Mouse (Mus musculus) adrenal gland, postnatal 25 days (tissue): ENCODE data around the gene Rhox4c. TPM values are rescaled to one million over a fixed set of nuclear protein-coding genes. Genes with fewer than 3 reads are reported as not detected.
"Not testable (repeated sequence)": the region's sequence is repeated elsewhere in the genome, so short reads cannot be mapped to it uniquely, and the experiment has no call there.

ENCODE experiments used
- DNase-seq: peaks from one replicate; pipeline ENCODE4 v3.0.0; 2021; ENCODE audit warnings: mixed read lengths
- long read RNA-seq: library from polyadenylated mRNA; stranded (forward); transcript quantifications from one replicate; pipeline ENCODE4 v2.0.0, GENCODE M21; 2021
- total RNA-seq: library from RNA; stranded (reverse); gene quantifications from 2 replicates; pipeline ENCODE4 v1.2.3, GENCODE M21; 2021

Rhox4c gene
- total RNA-seq = not detected in 2 replicates
- long read RNA-seq = 0 reads

- not testable (repeated sequence) for DNase-seq
These were observed at the start of gene Rhox4c for GRCm38 (mm10) chrX:37480037-37480436. Gene Rhox4c, plus strand, starts transcription at chrX:37480337.

DNA sequence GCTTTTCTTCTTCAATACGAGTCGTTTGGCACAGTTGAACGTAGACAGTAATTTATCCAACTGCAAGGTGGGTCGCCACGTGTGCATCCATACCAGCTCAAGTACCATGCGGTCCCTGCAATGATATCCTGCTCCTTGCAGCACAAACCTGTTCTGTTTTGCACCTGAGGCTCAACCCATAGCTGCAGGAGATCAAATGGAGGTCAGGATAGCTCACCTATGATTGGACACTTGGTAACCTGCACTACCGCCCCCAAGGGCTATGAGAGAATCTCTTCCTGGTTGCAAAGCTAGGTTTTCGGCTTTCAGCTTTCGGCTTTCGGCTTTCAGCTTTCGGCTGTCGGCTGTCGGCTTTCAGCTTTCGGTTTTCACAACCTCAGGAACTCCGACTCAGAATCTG, 47.9 kb upstream of the Rhox4c start, which contains the start of gene Rhox4b:
Gene Rhox4b, plus strand, starts transcription at position 301 of the 400 bp plus-strand sequence.
- not testable (repeated sequence) for DNase-seq

- DNase-seq = not testable (repeated sequence)
These were observed 26.8 kb upstream of the Rhox4c start, which contains the start of gene Rhox2c for GRCm38 (mm10) chrX:37453380-37453779. Gene Rhox2c, plus strand, starts transcription at chrX:37453680.

GRCm38 (mm10) chrX:37458285-37458684, 21.9 kb upstream of the Rhox4c start, which contains the start of gene Rhox3c:
Gene Rhox3c, plus strand, starts transcription at chrX:37458585.
- DNase-seq = not testable (repeated sequence)

DNA sequence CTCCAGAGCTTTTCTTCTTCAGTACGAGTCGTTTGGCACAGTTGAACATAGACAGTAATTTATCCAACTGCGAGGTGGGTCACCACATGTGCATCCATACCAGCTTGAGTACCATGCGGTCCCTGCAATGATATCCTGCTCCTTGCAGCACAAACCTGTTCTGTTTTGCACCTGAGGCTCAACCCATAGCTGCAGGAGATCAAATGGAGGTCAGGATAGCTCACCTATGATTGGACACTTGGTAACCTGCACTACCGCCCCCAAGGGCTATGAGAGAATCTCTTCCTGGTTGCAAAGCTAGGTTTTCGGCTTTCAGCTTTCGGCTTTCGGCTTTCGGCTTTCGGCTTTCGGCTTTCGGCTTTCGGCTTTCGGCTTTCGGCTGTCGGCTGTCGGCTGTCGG, 33.9 kb downstream of the Rhox4c start, which contains the start of gene Rhox4d:
Gene Rhox4d, plus strand, starts transcription at position 301 of the 400 bp plus-strand sequence.
- not testable (repeated sequence) for DNase-seq

DNA sequence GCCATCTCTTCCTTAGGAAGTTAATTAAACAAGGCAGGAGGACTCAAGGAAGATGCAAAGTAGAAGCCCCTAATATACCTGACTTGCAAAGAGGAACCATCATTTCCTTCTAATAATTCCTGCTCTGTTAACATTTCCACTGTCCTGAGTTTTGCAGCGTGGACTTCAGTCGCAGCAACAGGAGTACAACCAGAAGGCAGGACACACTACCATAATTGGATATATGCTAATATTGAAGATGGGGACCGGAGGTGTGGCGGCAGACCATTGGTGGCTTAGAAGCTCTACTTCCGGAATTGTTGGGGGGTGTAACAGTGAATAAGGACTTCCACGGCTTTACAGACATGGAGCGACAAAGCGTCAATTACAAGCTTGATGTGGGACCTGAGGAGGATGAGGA, 50.0 kb downstream of the Rhox4c start, which contains the start of gene Rhox2e:
Gene Rhox2e, plus strand, starts transcription at position 301 of the 400 bp plus-strand sequence.
- DNase-seq = not testable (repeated sequence)

Other genes starting within 250 kb of the Rhox4c start
- not detected in 2 replicates for gene Rhox2a, start 235.4 kb upstream of the Rhox4c start, total RNA-seq
- not detected in 2 replicates for gene Rhox3a, start 230.4 kb upstream of the Rhox4c start, total RNA-seq
- not detected in 2 replicates for gene Rhox4a, start 215.0 kb upstream of the Rhox4c start, total RNA-seq
- gene Rhox3a2, start 100.3 kb upstream of the Rhox4c start, total RNA-seq = not detected in 2 replicates
- not detected in 2 replicates for gene Rhox4a2, start 89.5 kb upstream of the Rhox4c start, total RNA-seq
- gene Rhox2b, start 68.3 kb upstream of the Rhox4c start, total RNA-seq = not detected in 2 replicates
- not detected in 2 replicates for gene Rhox4b, start 47.8 kb upstream of the Rhox4c start, total RNA-seq
- gene Rhox2c, start 26.7 kb upstream of the Rhox4c start, total RNA-seq = not detected in 2 replicates
- gene Rhox3c, start 21.8 kb upstream of the Rhox4c start, total RNA-seq = not detected in 2 replicates
- gene Rhox2d, start 13.1 kb downstream of the Rhox4c start, total RNA-seq = not detected in 2 replicates
- not detected in 2 replicates for gene Rhox4d, start 34.0 kb downstream of the Rhox4c start, total RNA-seq
- not detected in 2 replicates for gene Rhox2e, start 50.1 kb downstream of the Rhox4c start, total RNA-seq
- not detected in 2 replicates for gene Rhox3e, start 61.7 kb downstream of the Rhox4c start, total RNA-seq
- not detected in 2 replicates for gene Rhox4e, start 77.1 kb downstream of the Rhox4c start, total RNA-seq
- not detected in 2 replicates for gene Rhox2f, start 91.1 kb downstream of the Rhox4c start, total RNA-seq
- not detected in 2 replicates for gene Rhox3f, start 100.7 kb downstream of the Rhox4c start, total RNA-seq
- gene Rhox4f, start 127.4 kb downstream of the Rhox4c start, total RNA-seq = not detected in 2 replicates
- not detected in 2 replicates for gene Rhox3g, start 148.3 kb downstream of the Rhox4c start, total RNA-seq
- not detected in 2 replicates for gene Rhox2g, start 163.1 kb downstream of the Rhox4c start, total RNA-seq
- gene Rhox4g, start 171.0 kb downstream of the Rhox4c start, total RNA-seq = not detected in 2 replicates
- gene Rhox3h, start 188.4 kb downstream of the Rhox4c start, total RNA-seq = not detected in 2 replicates
- not detected in 2 replicates for gene Rhox2h, start 192.9 kb downstream of the Rhox4c start, total RNA-seq